Mouse (Mus musculus) embryo, embryonic 9.5 days (tissue): ENCODE measurements around the gene Dlg2.

Source experiments
- DNase-seq: peaks from one replicate; pipeline ENCODE4 v3.0.0-alpha.2; 2017; ENCODE audit errors: extremely low spot score

The Dlg2 gene

GRCm38 (mm10) chr7:92275353-92275752, 1798.9 kb downstream of the Dlg2 start:
- DNase-seq: no peak

- DNase-seq: no peak
Observed at GRCm38 (mm10) chr7:92277629-92278028, 1801.2 kb downstream of the Dlg2 start.

- peak; percentile 17 for DNase-seq
Observed at GRCm38 (mm10) chr7:92280925-92281324, 1804.5 kb downstream of the Dlg2 start.

- no peak for DNase-seq
Observed at GRCm38 (mm10) chr7:92287058-92287457, 1810.6 kb downstream of the Dlg2 start.

- no peak for DNase-seq
Observed at GRCm38 (mm10) chr7:92288814-92289213, 1812.3 kb downstream of the Dlg2 start.

GRCm38 (mm10) chr7:92292918-92293518, 1816.5 kb downstream of the Dlg2 start:
- no peak for DNase-seq

GRCm38 (mm10) chr7:92301046-92301445, 1824.6 kb downstream of the Dlg2 start:
- no peak for DNase-seq

- DNase-seq: no peak
Observed at GRCm38 (mm10) chr7:92307634-92308033, 1831.2 kb downstream of the Dlg2 start.

- no peak for DNase-seq
Observed at GRCm38 (mm10) chr7:92308168-92308567, 1831.7 kb downstream of the Dlg2 start.

- DNase-seq: no peak
Observed at GRCm38 (mm10) chr7:92316389-92316788, 1839.9 kb downstream of the Dlg2 start.

- no peak for DNase-seq
Observed at GRCm38 (mm10) chr7:92319469-92319868, 1843.0 kb downstream of the Dlg2 start.

GRCm38 (mm10) chr7:92320181-92320580, 1843.7 kb downstream of the Dlg2 start:
- DNase-seq: no peak

GRCm38 (mm10) chr7:92321786-92322185, 1845.3 kb downstream of the Dlg2 start:
- DNase-seq: no peak

GRCm38 (mm10) chr7:92322342-92323069, 1846.0 kb downstream of the Dlg2 start:
- DNase-seq: no peak

GRCm38 (mm10) chr7:92323710-92324109, 1847.2 kb downstream of the Dlg2 start:
- DNase-seq: peak; percentile 22

- no peak for DNase-seq
Observed at GRCm38 (mm10) chr7:92327343-92327896, 1850.9 kb downstream of the Dlg2 start.

GRCm38 (mm10) chr7:92333220-92333898, 1856.9 kb downstream of the Dlg2 start:
- no peak for DNase-seq

GRCm38 (mm10) chr7:92356542-92356941, 1880.1 kb downstream of the Dlg2 start:
- DNase-seq: no peak

GRCm38 (mm10) chr7:92363386-92363785, 1886.9 kb downstream of the Dlg2 start:
- DNase-seq: no peak

GRCm38 (mm10) chr7:92363800-92364199, 1887.3 kb downstream of the Dlg2 start:
- no peak for DNase-seq

GRCm38 (mm10) chr7:92367111-92367510, 1890.6 kb downstream of the Dlg2 start:
- no peak for DNase-seq

GRCm38 (mm10) chr7:92370521-92370920, 1894.0 kb downstream of the Dlg2 start:
- no peak for DNase-seq

GRCm38 (mm10) chr7:92371638-92372037, 1895.2 kb downstream of the Dlg2 start:
- no peak for DNase-seq
